Mouse (Mus musculus) neural tube, embryonic 11.5 days (tissue): ENCODE data around the gene Ugt1a5. TPM values are rescaled to one million over a fixed set of nuclear protein-coding genes. Genes with fewer than 3 reads are reported as not detected.
"Not testable (repeated sequence)": the region's sequence is repeated elsewhere in the genome, so short reads cannot be mapped to it uniquely, and the experiment has no call there.

ENCODE experiments used
- ATAC-seq: fragments of 200-750 bp; cut with Nextera tagmentation; 2 replicates; pipeline ENCODE4 v1.8.0; 2017; ENCODE audit warnings: moderate number of reproducible peaks, mild to moderate bottlenecking, moderate TSS enrichment, moderate library complexity; ENCODE audit not compliant: insufficient read depth, low FRiP score, low TSS enrichment
- DNase-seq: peaks from one replicate; pipeline ENCODE4 v3.0.0-alpha.2; 2015; ENCODE audit warnings: low spot score
- H3K27ac ChIP-seq: fragments of 300-500 bp; sonication (generic); 2 replicates; pipeline ENCODE4 v1.5.1; 2014; ENCODE audit warnings: low read depth, mild to moderate bottlenecking, low read length
- H3K27me3 ChIP-seq: fragments of 300-500 bp; sonication (generic); 2 replicates; pipeline ENCODE4 v1.6.1; 2014; ENCODE audit warnings: mild to moderate bottlenecking, low read length, mixed read lengths; ENCODE audit not compliant: control insufficient read depth, insufficient read depth
- H3K36me3 ChIP-seq: fragments of 300-500 bp; sonication (generic); 2 replicates; pipeline ENCODE4 v1.6.1; 2014; ENCODE audit warnings: mild to moderate bottlenecking, low read length, moderate library complexity, mixed read lengths; ENCODE audit not compliant: control insufficient read depth, insufficient read depth
- H3K4me1 ChIP-seq: fragments of 300-500 bp; sonication (generic); 2 replicates; pipeline ENCODE4 v1.6.1; 2014; ENCODE audit warnings: low read length, mixed read lengths; ENCODE audit not compliant: control insufficient read depth, insufficient read depth
- H3K4me2 ChIP-seq: fragments of 300-500 bp; sonication (generic); 2 replicates; pipeline ENCODE4 v1.6.1; 2014; ENCODE audit warnings: low read depth, mild to moderate bottlenecking, moderate library complexity
- H3K4me3 ChIP-seq: fragments of 300-500 bp; sonication (generic); 2 replicates; pipeline ENCODE4 v1.5.1; 2014; ENCODE audit warnings: low read depth, low read length
- H3K9ac ChIP-seq: fragments of 300-500 bp; sonication (generic); 2 replicates; pipeline ENCODE4 v1.6.1; 2014; ENCODE audit warnings: mild to moderate bottlenecking, low read length
- H3K9me3 ChIP-seq: fragments of 300-500 bp; sonication (generic); 2 replicates; pipeline ENCODE4 v1.6.1; 2016; ENCODE audit warnings: low read length; ENCODE audit not compliant: control insufficient read depth
- WGBS: fragments of 180-500 bp; shearing (Covaris S2); extraction: QIAGEN DNeasy Blood & Tissue Kit; methylation state at CpG from one replicate; pipeline ENCODE4 v1.1.7; 2014; 5-methylcytosine and 5-hydroxymethylcytosine counted together
- polyA plus RNA-seq: library from polyadenylated mRNA; unstranded; fragments of >200 nt; fragmentation: Nextera tagmentation; extraction: Ambion mirVana; gene quantifications from 2 replicates; pipeline ENCODE4 v1.2.1, GENCODE M21; 2014

Gene Ugt1a5
- polyA plus RNA-seq, 1 experiment from 2014 or later = not detected

GRCm38 (mm10) chr1:88172190-88172589 is 6.4 kb downstream of the Ugt1a5 start:
- 93% methylated on average over 5 of the region's 7 CpGs for WGBS

GRCm38 (mm10) chr1:88179657-88180056 is 13.8 kb downstream of the Ugt1a5 start:
- ATAC-seq (no peak), DNase-seq (no peak)
- no peaks in the 10 kb centered on the region for H3K27me3 ChIP-seq
- no peak overlapping the region for H3K9ac ChIP-seq
- WGBS = 94% methylated on average over 1 of the region's 1 CpGs
- no peak overlapping the region for H3K4me2 ChIP-seq
- no peaks in the 10 kb centered on the region for H3K9me3 ChIP-seq
- H3K27ac ChIP-seq = no peak overlapping the region
- H3K4me1 ChIP-seq = no peaks in the 10 kb centered on the region
- no peaks in the 10 kb centered on the region for H3K36me3 ChIP-seq
- H3K4me3 ChIP-seq = no peak overlapping the region

More at GRCm38 (mm10) chr1:88172190-88172589, 6.4 kb downstream of the Ugt1a5 start:
- not testable (repeated sequence) for H3K36me3 ChIP-seq, H3K27me3 ChIP-seq, H3K4me1 ChIP-seq, H3K27ac ChIP-seq, H3K9me3 ChIP-seq, H3K4me2 ChIP-seq, ATAC-seq, H3K4me3 ChIP-seq, DNase-seq, H3K9ac ChIP-seq

GRCm38 (mm10) chr1:88186325-88186935 is 20.6 kb downstream of the Ugt1a5 start:
- Histone ChIP-seq H3K27me3 (no peaks in the 10 kb centered on the region), H3K36me3 (no peaks in the 10 kb centered on the region), H3K4me2 (no peak overlapping the region), H3K27ac (no peak overlapping the region), H3K4me3 (no peak overlapping the region), H3K4me1 (no peaks in the 10 kb centered on the region), H3K9me3 (no peaks in the 10 kb centered on the region), H3K9ac (no peak overlapping the region)
- 89% methylated on average over 5 of the region's 5 CpGs for WGBS
- ATAC-seq = no peak
- no peak for DNase-seq

- H3K27ac ChIP-seq = no peak overlapping the region
- no peak for ATAC-seq
These were observed 26.3 kb downstream of the Ugt1a5 start for GRCm38 (mm10) chr1:88192136-88192535.

GRCm38 (mm10) chr1:88195687-88196086 is 29.9 kb downstream of the Ugt1a5 start:
- Histone ChIP-seq H3K9ac (no peak overlapping the region), H3K4me2 (no peak overlapping the region), H3K4me3 (no peak overlapping the region), H3K36me3 (no peaks in the 10 kb centered on the region), H3K27ac (no peak overlapping the region), H3K27me3 (no peaks in the 10 kb centered on the region), H3K4me1 (no peaks in the 10 kb centered on the region), H3K9me3 (no peaks in the 10 kb centered on the region)
- DNase-seq (no peak), ATAC-seq (no peak)
- WGBS = 83% methylated on average over 1 of the region's 1 CpGs

More at GRCm38 (mm10) chr1:88192136-88192535, 26.3 kb downstream of the Ugt1a5 start:
- H3K27me3 ChIP-seq = no peaks in the 10 kb centered on the region
- no peaks in the 10 kb centered on the region for H3K4me1 ChIP-seq
- 78% methylated on average over 3 of the region's 3 CpGs for WGBS
- no peak overlapping the region for H3K4me3 ChIP-seq
- H3K9ac ChIP-seq = no peak overlapping the region
- no peaks in the 10 kb centered on the region for H3K36me3 ChIP-seq
- no peaks in the 10 kb centered on the region for H3K9me3 ChIP-seq
- no peak overlapping the region for H3K4me2 ChIP-seq
- DNase-seq = no peak

DNA sequence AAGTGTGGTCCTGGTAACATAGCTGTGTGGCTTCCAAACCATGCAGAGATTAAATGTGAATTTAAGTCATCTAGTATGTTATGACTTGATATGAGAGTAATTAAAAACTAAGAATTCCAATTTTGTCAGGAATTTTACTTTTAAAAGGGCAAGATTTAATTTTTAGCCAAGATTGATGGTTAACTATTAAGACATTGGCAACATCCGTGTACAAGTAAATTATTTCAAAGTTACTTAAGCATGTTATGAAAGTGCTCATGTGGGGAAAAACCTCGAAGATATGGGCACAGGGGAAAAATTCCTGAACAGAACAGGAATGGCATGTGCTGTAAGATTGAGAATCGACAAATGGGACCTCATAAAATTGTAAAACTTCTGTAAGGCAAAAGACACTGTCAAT is 31.6 kb downstream of the Ugt1a5 start:
- no peak overlapping the region for H3K4me2 ChIP-seq
- H3K4me1 ChIP-seq = no peaks in the 10 kb centered on the region
- 83% methylated on average over 3 of the region's 3 CpGs for WGBS
- no peaks in the 10 kb centered on the region for H3K36me3 ChIP-seq
- DNase-seq (no peak), ATAC-seq (no peak)
- no peak overlapping the region for H3K9ac ChIP-seq
- H3K27me3 ChIP-seq = no peaks in the 10 kb centered on the region
- H3K27ac ChIP-seq = no peak overlapping the region
- H3K4me3 ChIP-seq = no peak overlapping the region
- no peaks in the 10 kb centered on the region for H3K9me3 ChIP-seq

DNA sequence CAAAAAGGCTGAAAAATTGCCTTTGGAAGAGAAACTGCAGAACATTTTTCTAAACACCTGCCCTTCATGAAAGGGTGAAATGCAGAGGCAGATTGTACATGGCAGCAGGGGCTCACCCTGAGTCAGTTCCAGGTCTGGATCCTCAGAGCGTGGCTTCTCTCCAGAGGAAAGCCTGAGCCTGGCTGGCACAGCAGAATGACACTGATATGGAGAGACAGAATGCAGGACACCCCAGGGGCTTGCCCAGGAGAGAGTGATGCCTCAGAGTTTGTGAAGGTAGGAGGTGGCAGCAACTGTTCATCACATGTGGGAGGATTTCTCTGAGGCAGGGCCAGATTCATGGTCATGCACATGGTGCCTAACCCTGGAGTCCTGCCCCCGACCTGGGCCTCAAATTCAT is 34.2 kb downstream of the Ugt1a5 start:
- H3K9ac ChIP-seq = no peak overlapping the region
- DNase-seq = no peak

DNA sequence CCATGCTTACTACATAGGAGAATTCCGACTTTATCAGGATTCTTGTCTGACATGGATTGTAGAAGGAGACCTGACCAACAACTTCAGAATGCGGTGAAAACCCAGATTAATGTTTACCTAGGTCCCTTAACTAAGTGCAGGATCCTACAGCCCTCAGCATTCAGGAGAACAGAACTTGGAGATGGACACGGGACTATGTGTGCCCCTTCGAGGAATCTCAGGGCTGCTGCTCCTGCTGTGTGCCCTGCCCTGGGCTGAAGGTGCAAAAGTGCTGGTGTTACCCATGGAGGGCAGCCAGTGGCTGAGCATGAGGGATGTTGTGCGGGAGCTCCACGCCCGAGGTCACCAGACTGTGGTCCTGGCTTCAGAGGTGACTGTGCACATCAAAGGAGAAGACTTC is 34.6 kb downstream of the Ugt1a5 start, which contains the start of gene Ugt1a2:
Gene Ugt1a2, plus strand, starts transcription at position 146 of the 400 bp plus-strand sequence.
- no peaks in the 10 kb centered on the region for H3K36me3 ChIP-seq
- H3K9ac ChIP-seq = no peak within 1 kb of the TSS
- DNase-seq = no peak
- WGBS = 80% methylated on average over 7 of the region's 7 CpGs
- no peaks in the 10 kb centered on the region for H3K9me3 ChIP-seq
- no peak within 1 kb of the TSS for H3K4me2 ChIP-seq
- no peaks in the 10 kb centered on the region for H3K27me3 ChIP-seq
- H3K27ac ChIP-seq = no peak within 1 kb of the TSS
- no peak within 1 kb of the TSS for H3K4me3 ChIP-seq
- no peak for ATAC-seq
- no peaks in the 10 kb centered on the region for H3K4me1 ChIP-seq

More for the DNA sequence above, 34.2 kb downstream of the Ugt1a5 start:
- Histone ChIP-seq H3K9me3 (no peaks in the 10 kb centered on the region), H3K4me1 (no peaks in the 10 kb centered on the region), H3K4me3 (no peak overlapping the region), H3K36me3 (no peaks in the 10 kb centered on the region), H3K4me2 (no peak overlapping the region), H3K27ac (no peak overlapping the region), H3K27me3 (no peaks in the 10 kb centered on the region)
- no peak for ATAC-seq
- WGBS = 88% methylated on average over 2 of the region's 2 CpGs

GRCm38 (mm10) chr1:88205294-88205922 is 39.6 kb downstream of the Ugt1a5 start, which contains the start of gene Dnajb3:
TSS of gene Dnajb3 (minus strand) at chr1:88205782.
- H3K9ac ChIP-seq = peak within 1 kb of the TSS; percentile 81
- ATAC-seq = peak; percentile 100
- H3K4me2 ChIP-seq = peak within 1 kb of the TSS; percentile 73
- WGBS = 6% methylated on average over 62 of the region's 62 CpGs
- 0 out of 2 replicates have a peak within 1 kb of the TSS, but pooled peaks have one; percentile 14 for H3K27ac ChIP-seq
- no peaks in the 10 kb centered on the region for H3K27me3 ChIP-seq
- no peaks in the 10 kb centered on the region; the same call in 1 of the 2 replicates for H3K4me1 ChIP-seq
- peak; percentile 93 for DNase-seq
- no peaks in the 10 kb centered on the region for H3K9me3 ChIP-seq
- H3K4me3 ChIP-seq = peak within 1 kb of the TSS; percentile 40
- H3K36me3 ChIP-seq = no peaks in the 10 kb centered on the region
